Mouse (Mus musculus) heart, adult 2 months (tissue): ENCODE measurements around the gene Hist1h4a.

Source experiments
- CTCF ChIP-seq: fragments of 200-600 bp; IDR thresholded peaks from 2 replicates; pipeline ENCODE4 v1.8.1; 2022; ENCODE audit warnings: antibody characterized with exemption, mild to moderate bottlenecking, moderate library complexity
- EP300 ChIP-seq: fragments of 200-500 bp; IDR thresholded peaks from 2 replicates; pipeline ENCODE4 v1.6.1; 2011; ENCODE audit warnings: low read depth, low read length, control low read depth; ENCODE audit not compliant: insufficient read depth
- POLR2A ChIP-seq: fragments of 200-500 bp; IDR thresholded peaks from 2 replicates; pipeline ENCODE4 v1.6.1; 2011; ENCODE audit warnings: mild to moderate bottlenecking, low read depth, low read length, control low read depth; ENCODE audit not compliant: insufficient read depth

DNA sequence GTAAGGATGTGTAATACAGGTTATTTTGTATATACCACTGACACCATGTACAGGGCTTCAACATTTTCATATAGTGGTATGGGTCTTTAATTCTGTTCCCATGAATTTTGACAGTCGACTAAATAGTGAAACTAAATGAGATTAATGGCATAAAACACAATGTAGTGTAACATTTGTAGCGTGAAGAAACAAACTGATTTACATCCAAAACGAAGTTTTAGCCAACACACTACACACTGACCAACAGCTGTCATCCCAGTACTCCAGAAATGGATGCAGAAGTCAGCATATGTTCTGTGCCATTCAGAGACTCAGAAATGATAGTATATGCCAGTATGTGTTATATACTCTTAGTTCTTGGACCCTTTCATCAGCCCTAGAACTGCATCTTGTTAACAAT lies 3.1 kb downstream of the Hist1h4a start:
- TF ChIP-seq POLR2A (no peak), CTCF (no peak), EP300 (no peak)
